Mouse (Mus musculus): ENCODE measurements around the gene Tex21. TPM values are rescaled to one million over a fixed set of nuclear protein-coding genes. Genes with fewer than 3 reads are reported as not detected.
"Not testable (repeated sequence)": the region's sequence is repeated elsewhere in the genome, so short reads cannot be mapped to it uniquely, and the experiment has no call there.

Tex21 gene
- total RNA-seq, 2 experiments from 2014 or later, result not detected

DNA sequence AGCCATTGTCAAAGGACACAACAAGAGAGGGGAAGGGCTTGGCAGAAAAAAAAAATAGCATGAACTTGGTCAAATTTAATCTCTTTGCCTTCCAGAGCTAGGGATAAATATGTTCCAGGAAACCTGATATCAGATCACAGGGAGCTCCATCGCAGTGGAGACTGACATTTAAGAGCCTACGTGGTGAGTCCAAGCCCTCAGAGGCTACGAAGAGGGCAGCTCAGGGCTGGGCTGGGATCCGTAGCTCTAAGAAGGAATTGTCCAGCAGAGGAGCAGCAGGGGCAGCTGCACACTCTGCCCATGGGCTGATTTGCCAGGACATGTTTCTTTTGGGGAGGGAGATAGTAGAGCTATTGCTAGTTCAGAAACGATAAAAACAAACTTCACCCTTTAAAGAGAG lies 80.9 kb downstream of the Tex21 start:
- no peak overlapping the region for H3K27ac ChIP-seq
- no peak overlapping the region for H3K4me3 ChIP-seq
- no peak for DNase-seq (ENCODE audit: extremely low spot score in 1 of 2, low spot score in 2 of 2)
- intact Hi-C loops (cut with DNase I), result no loop called here
- no peak for TF ChIP-seq CTCF (IDR thresholded peaks at IDR 0.05)

DNA sequence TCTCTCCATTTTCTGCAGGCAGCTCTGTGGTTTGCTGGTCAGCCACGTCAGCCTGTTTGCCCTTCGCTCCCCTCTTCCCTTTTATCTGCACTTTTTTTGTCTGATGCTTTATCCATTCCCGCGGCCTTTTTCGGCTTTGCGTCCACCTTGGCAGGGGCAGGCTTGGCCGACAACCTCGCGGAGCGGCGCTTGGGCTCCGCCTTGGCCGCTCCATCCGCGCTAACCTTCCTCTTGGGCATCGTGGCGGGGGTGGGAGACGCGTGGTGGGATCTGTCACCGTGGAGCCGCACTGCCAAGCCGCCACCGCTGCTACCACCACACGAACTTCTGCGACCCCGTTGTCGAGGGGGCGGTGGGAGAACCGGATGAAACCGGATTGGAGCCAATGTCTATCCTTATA lies 94.2 kb downstream of the Tex21 start:
- DNase-seq (ENCODE audit: extremely low spot score in 1 of 2, low spot score in 2 of 2); H3K27ac ChIP-seq; intact Hi-C loops (cut with DNase I): not testable (repeated sequence)
- H3K4me3 ChIP-seq, result peak overlapping the region; percentile 22; the same call in 1 of the 2 replicates

Other genes starting within 250 kb of the Tex21 start
- gene Esr2, start 69.5 kb downstream of the Tex21 start, total RNA-seq (2021), result under 1 TPM; 0.34 to 0.68 TPM
- gene Mthfd1, start 8.6 kb upstream of the Tex21 start, total RNA-seq (2021), result 10 to 100 TPM; 40.0 to 40.3 TPM
- 10 to 100 TPM; 85.4 to 93.5 TPM for gene Akap5, start 78.1 kb upstream of the Tex21 start, total RNA-seq (2021)
- gene Zbtb25, start 122.9 kb upstream of the Tex21 start, total RNA-seq (2021), result 10 to 100 TPM; 17.6 to 19.9 TPM
- gene Zbtb1, start 123.5 kb upstream of the Tex21 start, total RNA-seq (2021), result 1 to 10 TPM; 6.8 to 7.1 TPM
- gene Hspa2, start 157.4 kb upstream of the Tex21 start, total RNA-seq (2021), result 10 to 100 TPM; 64.9 to 66.4 TPM
- 1 to 10 TPM; 1.1 to 1.4 TPM for gene Ppp1r36, start 170.8 kb upstream of the Tex21 start, total RNA-seq (2021)

Data from left cerebral cortex, adult 2 months (tissue).